Mouse (Mus musculus): ENCODE data around the gene Gab2. TPM values are rescaled to one million over a fixed set of nuclear protein-coding genes. Genes with fewer than 3 reads are reported as not detected.

Gene Gab2
- polyA plus RNA-seq, 1 experiment = 9.6 TPM

DNA sequence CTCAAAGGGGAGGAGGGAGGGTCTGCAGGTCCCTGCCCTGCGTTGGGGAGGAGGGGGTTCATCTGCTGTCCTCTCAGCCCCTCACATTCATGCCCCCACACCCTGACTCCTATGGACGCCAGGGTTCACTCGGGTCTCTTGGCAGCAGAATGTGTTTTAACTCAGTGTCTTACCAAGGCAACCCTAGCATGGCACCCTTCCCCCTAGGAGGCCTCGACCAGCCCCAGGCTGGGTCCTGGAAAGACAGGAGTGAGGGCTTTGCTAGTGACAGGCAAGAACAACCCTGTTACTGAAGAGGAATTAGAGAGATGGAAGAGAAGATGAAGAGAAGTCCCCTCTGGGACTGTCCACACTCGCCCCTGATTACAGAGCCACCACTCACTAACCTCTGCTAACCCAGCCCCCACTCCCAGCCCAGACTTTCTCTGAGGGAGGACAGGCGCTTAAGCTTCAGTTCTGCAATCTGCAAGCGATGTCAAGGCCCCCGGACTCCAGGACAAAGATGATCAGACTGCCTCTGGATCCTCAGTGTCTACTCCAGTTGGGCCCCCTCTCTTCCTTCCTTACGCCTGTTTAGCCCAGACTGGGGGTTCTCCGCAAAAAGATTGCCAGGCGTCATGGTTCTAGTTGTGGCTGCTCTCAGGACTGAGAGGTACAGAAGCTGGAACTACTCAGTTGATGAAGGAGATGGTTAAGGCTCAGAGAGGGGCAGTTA, 249.7 kb downstream of the Gab2 start:
- H3K79me2 ChIP-seq (ENCODE audit: control insufficient read depth, insufficient read depth) = no peaks in the 10 kb centered on the region
- H3ac ChIP-seq (ENCODE audit: control insufficient read depth, insufficient read length) = no peak overlapping the region
- no peaks in the 10 kb centered on the region for H3K27me3 ChIP-seq (ENCODE audit: control insufficient read depth, insufficient read depth, insufficient read length)
- TF ChIP-seq POLR2AphosphoS2 (IDR thresholded peaks at IDR 0.05; ENCODE audit: insufficient read length, low read depth) (no peak), POLR2A (IDR thresholded peaks at IDR 0.05; ENCODE audit: insufficient read length, low read depth) (no peak), MYOD1 (IDR thresholded peaks at IDR 0.05; ENCODE audit: control insufficient read depth in 1 of 3, insufficient read length in 2 of 3, low read depth in 2 of 3) (no peak), REST (IDR thresholded peaks at IDR 0.05; ENCODE audit: insufficient read depth, insufficient read length) (no peak), CEBPB (IDR thresholded peaks at IDR 0.05; ENCODE audit: insufficient read depth, poor library complexity, severe bottlenecking) (no peak), MYOG (IDR thresholded peaks at IDR 0.05; ENCODE audit: control insufficient read depth in 1 of 3, insufficient read depth in 1 of 3, insufficient read length in 2 of 3, low read depth in 2 of 3) (no peak), TCF12 (IDR thresholded peaks at IDR 0.05; ENCODE audit: insufficient read depth, poor library complexity, severe bottlenecking) (no peak), USF1 (IDR thresholded peaks at IDR 0.05; ENCODE audit: low read depth) (no peak), E2F4 (IDR thresholded peaks at IDR 0.05; ENCODE audit: insufficient read depth) (no peak), MAX (IDR thresholded peaks at IDR 0.05; ENCODE audit: low read depth) (no peak), TCF3 (IDR thresholded peaks at IDR 0.05; ENCODE audit: insufficient read length, low read depth) (no peak)
- peak overlapping the region; percentile 63 for H3K4me3 ChIP-seq
- no peaks in the 10 kb centered on the region for H3K36me3 ChIP-seq (ENCODE audit: control insufficient read depth, insufficient read depth)
- H3K4me2 ChIP-seq (ENCODE audit: low read depth) = peak overlapping the region; percentile 82

DNA sequence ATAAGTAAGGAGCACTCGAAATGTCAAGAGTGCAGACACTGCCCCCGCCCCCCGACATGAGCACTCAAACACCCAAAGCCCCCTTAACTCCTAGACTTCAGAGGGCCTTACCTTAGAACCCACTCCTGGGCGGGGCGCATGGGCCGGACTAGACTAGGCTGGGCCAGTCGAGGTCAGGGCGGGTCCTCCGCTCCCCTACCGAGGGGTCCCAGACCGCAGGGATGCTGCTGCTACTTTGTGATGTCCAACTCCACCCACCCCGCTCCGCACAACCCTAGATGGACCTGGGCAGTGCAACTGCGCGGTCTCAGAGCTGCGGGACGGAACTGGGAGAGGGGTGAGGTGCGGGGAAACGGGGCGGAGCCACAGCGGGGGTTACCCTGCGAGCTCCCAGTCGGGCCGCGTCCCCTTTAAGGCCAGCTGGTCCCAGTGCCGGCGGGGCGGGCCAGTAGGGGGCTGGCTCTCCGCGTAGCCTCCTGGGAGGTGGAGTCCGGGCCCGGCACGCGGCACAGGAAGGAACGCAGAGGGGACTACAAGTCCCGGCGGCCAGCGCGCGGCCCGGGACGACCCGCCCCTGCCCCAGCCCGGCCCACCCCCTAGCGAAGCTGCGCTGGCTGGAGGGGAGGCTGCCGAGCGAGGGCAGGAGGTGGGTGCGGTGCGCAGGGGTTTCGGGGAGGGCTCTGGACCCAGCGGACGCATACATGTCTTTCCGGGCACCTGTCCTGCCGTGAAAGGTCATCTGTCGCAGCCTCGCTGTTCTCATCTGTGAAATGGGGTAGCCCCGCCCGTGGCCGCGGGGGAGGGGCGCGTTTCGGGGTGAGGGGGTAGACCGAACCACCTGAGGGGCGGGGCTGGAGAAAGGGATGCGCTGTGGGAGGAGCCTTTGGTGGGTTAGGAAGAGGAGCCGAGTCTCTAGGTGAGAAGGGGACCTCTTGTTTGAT, 250.6 kb downstream of the Gab2 start, which contains the start of the genes Usp35 and Kctd21:
Gene Usp35 (minus strand): TSS at position 295 of the 941 bp plus-strand sequence.
Gene Kctd21 (plus strand): TSS at position 602 of the 941 bp plus-strand sequence.
- Histone ChIP-seq H3K36me3 (ENCODE audit: control insufficient read depth, insufficient read depth) (no peaks in the 10 kb centered on the region), H3K79me2 (ENCODE audit: control insufficient read depth, insufficient read depth) (no peaks in the 10 kb centered on the region), H3ac (ENCODE audit: control insufficient read depth, insufficient read length) (peak within 1 kb of the TSS; percentile 29), H3K27me3 (ENCODE audit: control insufficient read depth, insufficient read depth, insufficient read length) (no peaks in the 10 kb centered on the region), H3K4me2 (ENCODE audit: low read depth) (peak within 1 kb of the TSS; percentile 93), H3K4me3 (peak within 1 kb of the TSS; percentile 63)
- TF ChIP-seq MAX (IDR thresholded peaks at IDR 0.05; ENCODE audit: low read depth) (no peak), MYOG (IDR thresholded peaks at IDR 0.05; ENCODE audit: control insufficient read depth in 1 of 3, insufficient read depth in 1 of 3, insufficient read length in 2 of 3, low read depth in 2 of 3) (peak in 1 of 3 experiments; percentile 47), POLR2A (IDR thresholded peaks at IDR 0.05; ENCODE audit: insufficient read length, low read depth) (peak; percentile 82), TCF3 (IDR thresholded peaks at IDR 0.05; ENCODE audit: insufficient read length, low read depth) (no peak), MYOD1 (IDR thresholded peaks at IDR 0.05; ENCODE audit: control insufficient read depth in 1 of 3, insufficient read length in 2 of 3, low read depth in 2 of 3) (peak in 2 of 3 experiments; percentile 16 to 17), TCF12 (IDR thresholded peaks at IDR 0.05; ENCODE audit: insufficient read depth, poor library complexity, severe bottlenecking) (no peak), E2F4 (IDR thresholded peaks at IDR 0.05; ENCODE audit: insufficient read depth) (no peak), CEBPB (IDR thresholded peaks at IDR 0.05; ENCODE audit: insufficient read depth, poor library complexity, severe bottlenecking) (no peak), USF1 (IDR thresholded peaks at IDR 0.05; ENCODE audit: low read depth) (no peak), REST (IDR thresholded peaks at IDR 0.05; ENCODE audit: insufficient read depth, insufficient read length) (no peak), SRF (IDR thresholded peaks at IDR 0.05; ENCODE audit: control insufficient read depth, insufficient read length, low read depth) (no peak), POLR2AphosphoS2 (IDR thresholded peaks at IDR 0.05; ENCODE audit: insufficient read length, low read depth) (peak; percentile 82)

DNA sequence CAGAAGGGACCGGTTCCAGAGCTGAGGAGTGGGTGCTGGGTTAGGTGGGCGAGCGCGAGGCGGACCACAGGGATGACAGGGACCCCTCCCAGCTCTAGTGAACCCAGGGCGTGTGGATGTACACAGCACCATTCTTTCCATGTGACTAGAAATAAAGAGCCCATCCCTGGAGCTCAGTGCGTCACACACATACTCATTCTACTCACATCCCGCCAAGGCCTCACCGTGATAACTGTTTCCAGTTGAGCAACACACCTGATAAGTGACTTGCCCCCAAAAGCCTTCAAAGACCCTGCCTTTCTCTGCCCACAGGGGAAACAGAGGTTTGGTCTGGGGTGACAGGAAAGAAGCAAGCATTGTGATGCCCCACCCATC, 251.3 kb downstream of the Gab2 start:
- TF ChIP-seq TCF12 (IDR thresholded peaks at IDR 0.05; ENCODE audit: insufficient read depth, poor library complexity, severe bottlenecking) = no peak
- Histone ChIP-seq H3K4me2 (ENCODE audit: low read depth) (peak overlapping the region; percentile 93), H3K4me3 (peak overlapping the region; percentile 63), H3K27me3 (ENCODE audit: control insufficient read depth, insufficient read depth, insufficient read length) (no peaks in the 10 kb centered on the region), H3K36me3 (ENCODE audit: control insufficient read depth, insufficient read depth) (no peaks in the 10 kb centered on the region), H3K79me2 (ENCODE audit: control insufficient read depth, insufficient read depth) (no peaks in the 10 kb centered on the region), H3ac (ENCODE audit: control insufficient read depth, insufficient read length) (peak overlapping the region; percentile 29)

DNA sequence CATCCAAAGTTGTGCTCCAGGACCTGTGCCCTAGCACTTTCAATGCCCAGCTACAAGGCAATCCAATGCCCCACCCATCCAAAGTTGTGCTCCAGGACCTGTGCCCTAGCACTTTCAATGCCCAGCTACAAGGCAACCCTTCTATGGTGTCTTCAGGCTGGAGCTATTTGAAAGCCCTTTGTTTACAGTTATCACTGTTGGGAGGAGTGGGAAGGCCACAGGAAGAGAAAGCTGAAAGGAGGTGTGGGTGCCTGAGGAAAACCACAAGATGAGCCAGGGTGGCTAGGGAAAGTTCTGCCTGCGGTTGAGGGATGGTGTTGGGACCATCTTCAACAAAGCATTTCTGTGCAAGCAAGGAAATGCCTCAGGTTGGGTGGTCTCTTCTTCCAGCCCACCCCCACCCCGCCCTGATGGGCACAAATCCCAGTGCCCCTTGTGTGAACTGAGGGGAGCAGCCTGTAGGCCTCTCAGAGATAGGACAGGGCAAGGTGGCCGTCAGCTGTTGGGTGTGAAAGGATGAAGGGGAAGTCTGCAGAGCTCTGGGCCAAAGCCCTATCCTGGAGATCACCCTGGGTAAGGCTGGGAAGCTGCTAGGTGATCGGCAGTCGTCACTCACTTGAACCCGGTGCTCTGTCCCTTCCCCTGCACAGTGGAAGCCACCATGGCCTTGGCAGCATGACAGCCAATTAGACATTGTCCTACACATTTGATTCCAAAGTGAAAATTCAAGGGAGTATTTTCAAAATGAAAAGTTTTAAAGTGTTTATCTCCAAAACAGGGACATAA, 251.9 kb downstream of the Gab2 start:
- no peaks in the 10 kb centered on the region for H3K36me3 ChIP-seq (ENCODE audit: control insufficient read depth, insufficient read depth)
- no peaks in the 10 kb centered on the region for H3K27me3 ChIP-seq (ENCODE audit: control insufficient read depth, insufficient read depth, insufficient read length)
- no peaks in the 10 kb centered on the region for H3K79me2 ChIP-seq (ENCODE audit: control insufficient read depth, insufficient read depth)
- TF ChIP-seq MAX (IDR thresholded peaks at IDR 0.05; ENCODE audit: low read depth) (no peak), TCF3 (IDR thresholded peaks at IDR 0.05; ENCODE audit: insufficient read length, low read depth) (no peak), MYOG (IDR thresholded peaks at IDR 0.05; ENCODE audit: control insufficient read depth in 1 of 3, insufficient read depth in 1 of 3, insufficient read length in 2 of 3, low read depth in 2 of 3) (no peak), USF1 (IDR thresholded peaks at IDR 0.05; ENCODE audit: low read depth) (no peak), TCF12 (IDR thresholded peaks at IDR 0.05; ENCODE audit: insufficient read depth, poor library complexity, severe bottlenecking) (no peak), REST (IDR thresholded peaks at IDR 0.05; ENCODE audit: insufficient read depth, insufficient read length) (no peak), POLR2A (IDR thresholded peaks at IDR 0.05; ENCODE audit: insufficient read length, low read depth) (no peak), MYOD1 (IDR thresholded peaks at IDR 0.05; ENCODE audit: control insufficient read depth in 1 of 3, insufficient read length in 2 of 3, low read depth in 2 of 3) (no peak), E2F4 (IDR thresholded peaks at IDR 0.05; ENCODE audit: insufficient read depth) (no peak), CEBPB (IDR thresholded peaks at IDR 0.05; ENCODE audit: insufficient read depth, poor library complexity, severe bottlenecking) (no peak), POLR2AphosphoS2 (IDR thresholded peaks at IDR 0.05; ENCODE audit: insufficient read length, low read depth) (no peak), SRF (IDR thresholded peaks at IDR 0.05; ENCODE audit: control insufficient read depth, insufficient read length, low read depth) (no peak)
- peak overlapping the region; percentile 93 for H3K4me2 ChIP-seq (ENCODE audit: low read depth)
- peak overlapping the region; percentile 63 for H3K4me3 ChIP-seq
- peak overlapping the region; percentile 29 for H3ac ChIP-seq (ENCODE audit: control insufficient read depth, insufficient read length)

Measured in myocyte (in vitro differentiated cells).